Mouse (Mus musculus) monocyte, adult 2 months (primary cell): ENCODE measurements around the gene Csnk1g2.

Experiments
- DNase-seq, 2 experiments: peaks; one replicate each; pipeline ENCODE4 v3.0.0; 2022; ENCODE audit warnings: low spot score in 2 of 2, low read depth in 1 of 2

The Csnk1g2 gene

DNA sequence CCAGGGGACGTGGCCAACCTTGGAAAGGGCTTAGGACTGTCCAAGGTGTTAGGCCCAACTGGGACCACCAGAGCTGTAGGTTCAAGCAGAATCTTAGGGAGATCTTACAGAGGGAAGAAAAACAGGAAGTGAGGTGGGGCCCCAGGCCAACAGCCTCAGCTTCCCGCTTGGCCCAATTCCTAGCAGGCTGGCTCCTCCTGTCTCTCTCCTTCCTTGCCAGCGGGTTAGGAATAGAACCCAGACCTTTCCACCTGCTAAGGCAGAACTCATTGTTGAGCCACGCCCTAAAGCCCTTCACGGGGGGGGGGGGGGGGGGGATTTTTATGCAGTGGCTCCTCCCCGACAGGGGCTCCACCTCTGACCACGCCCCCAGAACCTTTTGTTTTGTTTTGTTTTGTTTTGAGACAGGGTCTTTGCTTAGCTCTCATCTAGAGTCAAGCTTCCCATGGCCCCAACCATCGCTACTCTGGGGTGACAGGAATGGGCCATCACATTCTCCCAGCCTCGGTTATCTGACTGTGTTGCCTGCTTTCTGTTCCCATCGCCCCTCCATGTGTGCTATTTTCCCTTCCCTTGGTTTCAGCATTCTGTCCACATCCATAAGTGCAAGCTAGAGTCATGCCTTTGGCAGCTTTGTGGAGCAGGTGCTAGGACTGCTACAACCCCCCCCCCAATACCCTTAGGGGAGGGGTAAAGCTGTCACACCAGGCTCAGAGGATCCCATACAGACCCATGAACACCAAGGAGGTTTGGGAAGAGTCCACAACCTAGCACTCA lies 56.2 kb downstream of the Csnk1g2 start:
- peak in 1 of 2 experiments; percentile 47 for DNase-seq

DNA sequence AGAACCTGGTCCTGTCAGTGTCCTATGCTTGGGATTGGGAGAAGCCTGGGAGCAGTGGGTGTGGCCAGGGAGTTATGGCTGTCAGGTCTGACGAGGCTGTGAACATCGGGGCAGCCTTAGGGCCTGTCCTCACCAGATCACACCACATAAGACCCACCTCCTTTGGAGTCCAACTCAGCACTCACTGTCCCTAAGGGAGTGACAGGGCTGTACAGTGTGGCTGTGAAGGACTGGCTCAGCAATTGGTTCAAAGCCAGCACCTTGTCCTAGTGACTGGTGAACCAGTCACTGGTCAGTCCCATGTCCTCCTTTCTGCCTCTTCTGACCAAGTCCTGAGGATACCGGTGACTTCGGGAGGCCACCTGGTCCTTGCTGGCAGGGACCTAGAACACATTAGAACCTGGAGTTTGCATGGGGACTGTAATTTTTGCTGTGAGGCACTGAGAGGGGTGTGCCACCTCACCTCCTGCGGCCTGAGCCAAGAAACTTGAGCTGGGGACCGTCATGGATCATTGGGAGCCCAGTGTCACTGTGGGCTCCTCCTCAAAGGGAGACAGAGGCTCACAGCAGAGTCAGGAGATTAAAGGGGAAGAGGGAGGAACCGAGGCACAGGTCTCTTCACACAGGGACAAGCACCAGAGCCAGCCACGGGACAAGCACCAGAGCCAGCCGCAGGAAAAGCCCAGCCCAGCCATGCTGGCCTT lies 57.1 kb downstream of the Csnk1g2 start:
- no peak for DNase-seq

DNA sequence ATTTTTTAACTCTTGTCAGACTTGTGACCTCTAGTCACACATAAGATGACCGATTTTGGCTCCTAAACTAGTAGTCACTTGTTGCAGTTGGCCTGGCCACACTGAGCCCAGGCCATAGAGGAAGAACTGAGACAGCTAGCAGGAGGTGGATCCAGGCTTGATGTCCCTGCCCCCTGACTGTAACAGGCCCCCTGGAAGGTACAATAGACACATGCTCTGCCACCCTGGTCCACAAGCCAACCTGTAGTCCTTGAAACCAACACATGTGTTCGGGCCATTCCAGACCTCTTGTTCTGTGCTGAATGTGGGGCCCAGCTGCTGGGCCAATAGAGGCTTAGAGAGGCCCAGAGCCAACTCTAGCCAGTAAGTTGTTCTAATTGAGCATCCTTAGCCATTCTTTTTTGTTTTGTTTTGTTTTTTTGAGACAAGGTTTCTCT lies 57.6 kb downstream of the Csnk1g2 start:
- no peak for DNase-seq

DNA sequence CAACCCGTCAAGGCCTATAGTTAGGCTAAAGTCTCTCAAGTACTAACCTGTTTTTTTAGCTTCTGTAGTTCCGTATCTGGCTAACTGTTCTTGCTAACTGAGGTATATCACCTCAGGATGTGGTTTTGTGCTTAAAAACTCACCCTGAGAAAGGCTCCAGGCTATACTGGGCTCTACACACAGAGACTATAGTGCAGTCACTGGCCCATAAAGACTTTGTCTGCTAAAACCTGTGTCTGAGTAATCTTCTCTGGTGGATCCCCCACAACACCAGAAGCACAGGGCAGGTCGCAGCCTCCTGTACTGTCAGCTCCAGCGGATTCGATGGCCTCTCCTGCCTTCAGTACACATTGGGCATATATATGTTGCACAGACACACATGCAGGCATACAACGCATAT lies 59.4 kb downstream of the Csnk1g2 start:
- DNase-seq = no peak

DNA sequence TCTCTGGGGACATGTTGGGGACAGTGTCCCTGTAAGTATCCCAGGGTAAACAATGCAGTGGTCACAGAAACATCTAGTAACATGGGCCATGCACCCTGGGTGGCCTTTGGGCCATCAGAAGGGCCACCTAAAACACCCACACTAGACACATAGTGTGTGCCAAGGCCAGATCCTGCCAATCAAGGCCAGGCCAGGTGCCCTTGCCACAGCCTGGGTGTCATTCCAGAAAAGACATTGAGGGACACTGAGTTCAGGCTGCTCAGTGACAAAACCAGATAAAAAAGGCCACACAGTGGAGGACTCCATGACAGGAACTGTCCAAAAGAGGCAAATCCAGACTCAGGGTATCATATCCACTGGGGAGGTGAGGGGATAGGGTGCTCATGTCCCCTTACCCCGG lies 61.0 kb downstream of the Csnk1g2 start:
- no peak for DNase-seq

DNA sequence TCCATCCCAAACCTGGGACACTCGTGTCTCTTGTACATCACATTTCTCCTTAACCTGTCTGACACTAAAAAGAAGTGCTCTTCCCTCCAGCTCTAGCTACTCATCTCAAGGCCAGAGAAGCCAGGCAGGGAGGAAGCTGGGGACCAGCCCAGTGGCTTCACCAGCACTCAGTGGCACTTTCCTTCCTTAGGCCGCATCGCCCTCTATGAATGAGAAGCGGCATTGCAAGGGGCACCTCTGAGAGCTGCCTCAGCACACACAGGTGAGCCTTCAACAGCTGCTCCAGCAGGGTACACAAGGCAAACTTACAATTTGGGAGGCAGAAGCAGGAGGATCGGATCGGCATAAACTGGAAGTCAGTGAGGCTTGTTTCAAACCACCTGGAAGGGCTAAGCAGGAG lies 61.6 kb downstream of the Csnk1g2 start:
- DNase-seq = peak in 1 of 2 experiments; percentile 55

DNA sequence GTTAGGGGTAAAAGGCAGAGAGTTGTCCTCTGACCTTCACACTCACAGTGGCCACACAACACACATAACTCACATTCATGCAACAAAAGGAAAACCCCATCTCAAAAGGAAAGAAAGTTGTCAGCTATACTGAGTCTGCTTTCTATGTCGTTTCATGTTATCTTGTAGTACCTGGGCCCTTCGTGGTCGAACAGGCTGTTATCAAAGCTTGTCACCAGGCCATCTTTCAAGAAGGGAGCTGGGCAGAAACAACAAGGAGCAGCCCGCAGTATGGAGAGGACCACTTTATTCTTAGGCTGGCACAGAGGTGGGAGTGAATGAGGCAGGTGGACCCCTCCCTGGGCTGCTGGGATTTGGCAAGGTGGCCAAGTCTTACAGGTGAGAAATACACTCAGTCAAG lies 62.3 kb downstream of the Csnk1g2 start:
- no peak for DNase-seq

DNA sequence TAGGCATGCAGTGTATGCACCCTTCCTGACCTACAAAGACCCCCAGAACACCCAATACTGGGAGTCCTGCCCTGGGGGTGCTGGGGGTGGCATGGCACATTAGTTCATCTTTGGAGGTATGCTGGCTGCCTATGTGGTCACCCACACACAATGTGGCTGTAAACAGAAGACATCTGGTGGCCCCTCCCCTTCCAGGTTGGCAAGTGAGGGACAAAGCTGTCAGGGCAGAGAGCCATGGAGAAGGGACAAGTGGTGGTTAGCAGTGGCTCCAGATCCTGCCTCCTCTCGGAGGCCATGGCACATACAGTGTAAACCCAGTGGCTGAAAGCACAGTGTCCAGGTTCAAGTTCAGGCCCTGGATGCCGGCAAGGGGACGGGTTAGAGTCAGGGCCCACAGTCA lies 64.0 kb downstream of the Csnk1g2 start:
- DNase-seq = no peak

DNA sequence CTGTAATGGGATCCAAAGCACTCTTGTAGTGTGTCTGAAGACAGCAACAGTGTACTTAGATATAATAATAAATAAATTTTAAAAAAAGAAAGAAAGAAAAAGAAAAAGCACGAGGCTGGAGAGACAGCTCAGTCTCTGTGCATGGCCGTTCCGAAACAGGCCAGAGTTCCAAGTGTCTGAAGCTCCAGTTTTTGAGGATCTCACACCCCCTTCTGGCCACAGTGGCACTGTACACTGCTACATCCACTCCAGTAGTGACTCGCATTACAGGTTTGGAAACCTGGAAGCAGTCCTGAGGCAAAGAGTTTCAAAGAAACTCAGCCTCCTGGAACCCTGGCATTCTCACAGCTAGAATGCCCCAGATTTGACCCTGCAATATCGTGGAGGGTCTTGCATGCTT lies 65.2 kb downstream of the Csnk1g2 start:
- peak in 1 of 2 experiments; percentile 62 for DNase-seq
